Mouse (Mus musculus) liver, embryonic 14.5 days (tissue): Measurements from ENCODE around the gene Gm36864.

Experiments
- CTCF ChIP-seq: IDR thresholded peaks from 2 replicates; pipeline ENCODE4 v1.5.1; 2016; ENCODE audit warnings: antibody characterized with exemption, low read depth, control low read depth
- EP300 ChIP-seq: IDR thresholded peaks from 2 replicates; pipeline ENCODE4 v1.6.1; 2016; ENCODE audit warnings: antibody characterized with exemption, low read depth

GRCm38 (mm10) chr7:44274096-44274495 lies 38.1 kb downstream of the Gm36864 start:
- no peak for TF ChIP-seq CTCF
- no peak for TF ChIP-seq EP300
